Mouse (Mus musculus) stomach, embryonic 16.5 days (tissue): ENCODE data around the gene Bicral. TPM values are rescaled to one million over a fixed set of nuclear protein-coding genes. Genes with fewer than 3 reads are reported as not detected.

Experiments used
- ATAC-seq: fragments of 200-750 bp; cut with Nextera tagmentation; 2 replicates; pipeline ENCODE4 v1.8.0; 2017; ENCODE audit warnings: moderate number of reproducible peaks, moderate TSS enrichment; ENCODE audit not compliant: insufficient read depth, low FRiP score
- H3K27ac ChIP-seq: fragments of 300-500 bp; sonication (generic); 2 replicates; pipeline ENCODE4 v1.5.1; 2014; ENCODE audit warnings: low read length
- H3K27me3 ChIP-seq: fragments of 300-500 bp; sonication (generic); 2 replicates; pipeline ENCODE4 v1.6.1; 2014; ENCODE audit warnings: low read length, control low read depth, mixed read lengths; ENCODE audit not compliant: control insufficient read depth, insufficient read depth
- H3K36me3 ChIP-seq: fragments of 300-500 bp; sonication (generic); 2 replicates; pipeline ENCODE4 v1.6.1; 2014; ENCODE audit warnings: low read length; ENCODE audit not compliant: control insufficient read depth, insufficient read depth
- H3K4me1 ChIP-seq: fragments of 300-500 bp; sonication (generic); 2 replicates; pipeline ENCODE4 v1.6.1; 2014; ENCODE audit warnings: low read length, control low read depth, mixed read lengths; ENCODE audit not compliant: control insufficient read depth, insufficient read depth
- H3K4me2 ChIP-seq: fragments of 300-500 bp; sonication (generic); 2 replicates; pipeline ENCODE4 v1.6.1; 2014; ENCODE audit warnings: low read depth, low read length, mixed read lengths
- H3K4me3 ChIP-seq: fragments of 300-500 bp; sonication (generic); replicated peaks from 2 replicates; pipeline ENCODE4 v1.5.1; 2014; ENCODE audit warnings: mild to moderate bottlenecking, low read length
- H3K9ac ChIP-seq: fragments of 300-500 bp; sonication (generic); 2 replicates; pipeline ENCODE4 v1.6.1; 2014; ENCODE audit warnings: low read length
- H3K9me3 ChIP-seq: fragments of 300-500 bp; sonication (generic); replicated peaks from 2 replicates; pipeline ENCODE4 v1.6.1; 2016; ENCODE audit warnings: low read length, control low read depth; ENCODE audit not compliant: control insufficient read depth
- WGBS: fragments of 180-500 bp; shearing (Covaris S2); extraction: QIAGEN DNeasy Blood & Tissue Kit; methylation state at CpG from one replicate; pipeline ENCODE4 v1.1.7; 2014; 5-methylcytosine and 5-hydroxymethylcytosine counted together
- polyA plus RNA-seq: library from polyadenylated mRNA; unstranded; fragments of >200 nt; fragmentation: Nextera tagmentation; extraction: Ambion mirVana; gene quantifications from 2 replicates; pipeline ENCODE4 v1.2.1, GENCODE M21; 2015

Bicral gene
- polyA plus RNA-seq, 1 experiment from 2014 or later: 4.0 TPM

DNA sequence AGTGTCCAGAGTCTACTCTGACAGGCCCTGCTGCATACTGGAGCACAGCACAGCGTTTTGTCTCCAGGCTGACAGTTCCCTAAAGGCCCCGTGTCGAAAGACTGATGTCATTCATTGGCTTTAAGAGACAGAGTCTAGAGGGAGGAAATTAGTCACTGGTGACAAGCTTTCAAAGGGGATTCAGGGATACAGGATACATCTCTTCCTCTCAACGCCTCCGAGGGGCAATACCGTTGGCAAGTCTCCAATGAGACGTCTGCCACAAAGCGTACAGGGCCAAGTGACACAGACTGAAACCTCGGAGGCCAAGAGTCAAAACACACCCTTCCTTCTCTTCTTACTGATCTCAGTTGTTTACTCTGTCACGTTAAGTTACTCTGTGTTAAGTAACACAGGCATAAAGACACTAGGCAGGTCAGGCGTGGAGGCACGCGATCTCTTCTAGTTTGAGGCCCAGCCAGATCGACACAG lies 21.6 kb upstream of the Bicral start:
- H3K27ac ChIP-seq: peak overlapping the region; percentile 47
- WGBS: 24% methylated on average over 14 of the region's 14 CpGs
- peaks cover 13% of the 10 kb centered on the region for H3K4me1 ChIP-seq
- peak; percentile 23; the same call in 1 of the 2 replicates for ATAC-seq
- no peak overlapping the region for H3K9ac ChIP-seq
- no peak overlapping the region for H3K4me3 ChIP-seq
- H3K36me3 ChIP-seq: no peaks in the 10 kb centered on the region
- H3K4me2 ChIP-seq: no peak overlapping the region
- no peaks in the 10 kb centered on the region for H3K27me3 ChIP-seq
- H3K9me3 ChIP-seq: no peaks in the 10 kb centered on the region

DNA sequence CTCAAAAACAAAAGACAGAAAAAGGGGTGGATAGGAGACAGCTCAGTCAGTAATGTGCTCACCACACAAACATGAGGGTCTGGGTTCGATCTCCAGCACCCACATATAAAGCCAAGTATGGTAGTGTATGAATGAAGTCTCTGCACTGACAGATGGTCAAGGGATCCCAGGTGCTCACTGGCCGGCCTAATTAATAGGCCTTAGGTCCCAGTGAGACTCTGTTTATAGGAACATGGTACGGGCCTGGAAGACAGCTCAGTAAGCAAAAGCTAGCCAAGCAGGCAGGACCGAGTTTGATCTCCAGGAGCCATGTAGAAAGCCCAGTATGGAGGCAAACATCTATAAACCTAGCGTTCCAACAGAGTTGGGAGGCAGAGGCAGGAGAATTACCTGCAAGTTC lies 18.8 kb upstream of the Bicral start:
- no peak overlapping the region for H3K4me3 ChIP-seq
- no peaks in the 10 kb centered on the region for H3K9me3 ChIP-seq
- peaks cover 28% of the 10 kb centered on the region for H3K4me1 ChIP-seq
- H3K36me3 ChIP-seq: no peaks in the 10 kb centered on the region
- H3K27ac ChIP-seq: peak overlapping the region; percentile 81
- no peak for ATAC-seq
- 65% methylated on average over 5 of the region's 5 CpGs for WGBS
- no peak overlapping the region for H3K4me2 ChIP-seq
- no peak overlapping the region for H3K9ac ChIP-seq
- H3K27me3 ChIP-seq: no peaks in the 10 kb centered on the region

DNA sequence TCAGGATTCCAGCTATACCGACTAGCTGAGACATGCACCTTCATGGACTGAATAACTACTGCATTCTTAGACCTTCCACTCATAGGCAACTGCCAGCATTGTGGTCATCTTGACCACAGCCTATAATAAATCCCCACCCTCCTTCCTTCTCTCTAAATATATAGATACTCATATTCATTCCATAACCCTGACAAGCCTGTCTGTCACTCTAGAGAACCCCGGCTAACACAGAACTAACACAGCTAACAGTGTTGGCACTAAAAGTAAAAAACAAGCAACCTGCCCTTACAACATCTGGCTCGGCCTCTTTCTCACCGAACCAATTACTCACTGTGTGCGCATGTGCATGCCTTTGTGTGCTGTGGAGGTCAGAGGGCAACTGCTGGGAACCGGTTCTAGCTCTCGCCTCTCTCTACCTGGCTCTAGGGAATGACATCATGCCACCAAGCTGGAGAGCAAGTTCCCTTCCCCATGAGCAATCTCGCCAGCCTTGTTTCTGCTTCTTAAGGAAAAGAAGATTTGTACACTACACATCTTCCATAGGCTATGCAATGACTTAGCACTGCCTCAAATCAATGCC lies 18.2 kb upstream of the Bicral start:
- Histone ChIP-seq H3K9ac (no peak overlapping the region), H3K4me1 (peaks cover 28% of the 10 kb centered on the region), H3K27ac (peak overlapping the region; percentile 81), H3K9me3 (no peaks in the 10 kb centered on the region), H3K4me2 (no peak overlapping the region), H3K4me3 (no peak overlapping the region), H3K36me3 (no peaks in the 10 kb centered on the region), H3K27me3 (no peaks in the 10 kb centered on the region)
- 55% methylated on average over 8 of the region's 8 CpGs for WGBS
- ATAC-seq: peak; percentile 71; the same call in 1 of the 2 replicates

DNA sequence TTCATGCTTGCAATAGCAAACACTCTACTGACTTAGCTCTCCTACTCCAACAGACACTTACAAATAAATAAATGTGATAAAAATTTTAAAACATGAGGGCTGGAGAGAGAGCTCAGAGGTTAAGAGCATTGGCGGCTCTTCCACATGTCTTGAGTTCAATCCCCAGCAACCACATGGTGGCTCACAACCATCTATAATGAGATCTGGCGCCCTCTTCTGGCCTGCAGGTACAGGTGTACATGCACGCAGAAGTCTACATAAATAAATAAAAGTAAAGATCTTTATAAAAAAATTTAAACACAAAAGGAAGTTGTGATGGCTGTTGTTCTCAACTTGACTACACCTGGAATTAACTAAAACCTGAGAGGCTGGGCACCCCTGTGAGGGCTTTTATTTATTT lies 17.3 kb upstream of the Bicral start:
- H3K27me3 ChIP-seq: no peaks in the 10 kb centered on the region
- 76% methylated on average over 3 of the region's 3 CpGs for WGBS
- no peak overlapping the region for H3K4me3 ChIP-seq
- no peaks in the 10 kb centered on the region for H3K9me3 ChIP-seq
- no peak overlapping the region for H3K27ac ChIP-seq
- no peaks in the 10 kb centered on the region for H3K36me3 ChIP-seq
- no peak overlapping the region for H3K4me2 ChIP-seq
- no peak overlapping the region for H3K9ac ChIP-seq
- ATAC-seq: no peak
- peaks cover 28% of the 10 kb centered on the region for H3K4me1 ChIP-seq

DNA sequence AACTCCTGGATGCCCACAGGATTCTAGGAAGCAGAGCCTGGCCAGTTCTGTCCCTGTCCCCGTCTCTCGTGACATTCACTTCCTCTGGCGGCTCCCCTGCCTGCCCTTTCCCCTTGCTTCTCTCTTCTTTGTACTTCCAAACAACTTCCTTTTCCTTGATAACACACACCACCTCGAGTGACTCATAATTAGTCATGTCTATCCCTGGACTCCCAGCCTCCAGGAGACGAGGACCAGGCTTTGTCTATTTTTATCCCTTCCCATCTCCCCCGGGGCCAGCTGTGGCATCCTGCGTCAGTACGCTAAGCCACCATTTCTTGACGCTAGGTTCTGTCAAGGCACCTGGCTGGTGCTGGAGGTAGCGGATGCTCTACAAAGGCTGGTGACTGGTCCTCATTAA lies 15.9 kb upstream of the Bicral start:
- Histone ChIP-seq H3K36me3 (no peaks in the 10 kb centered on the region), H3K4me2 (peak overlapping the region; percentile 24; the same call in 1 of the 2 replicates), H3K27ac (peak overlapping the region; percentile 28), H3K4me1 (peaks cover 22% of the 10 kb centered on the region), H3K27me3 (no peaks in the 10 kb centered on the region), H3K4me3 (no peak overlapping the region), H3K9ac (peak overlapping the region; percentile 50), H3K9me3 (no peaks in the 10 kb centered on the region)
- no peak; the same call in 1 of the 2 replicates for ATAC-seq
- WGBS: 18% methylated on average over 10 of the region's 10 CpGs

DNA sequence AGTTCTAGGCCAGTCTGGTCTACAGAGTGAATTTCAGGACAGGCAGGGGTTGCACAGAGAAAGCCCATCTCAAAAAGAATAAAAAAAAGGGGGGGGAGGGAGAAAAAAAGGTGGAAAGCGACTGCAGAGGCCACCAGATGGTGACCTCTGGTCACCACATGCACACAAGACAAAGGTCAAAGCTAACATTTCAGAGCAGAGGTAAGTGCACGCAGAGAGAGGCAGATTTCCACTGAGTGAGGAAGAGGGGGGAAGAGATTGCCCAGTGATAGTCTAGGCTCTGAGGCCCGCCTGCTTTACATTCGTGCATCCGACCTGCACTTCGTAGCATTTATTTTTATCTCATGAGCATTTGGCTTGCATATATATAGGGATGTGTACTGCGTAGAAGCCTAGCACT lies 14.5 kb upstream of the Bicral start:
- ATAC-seq: no peak
- H3K4me2 ChIP-seq: no peak overlapping the region
- no peaks in the 10 kb centered on the region for H3K9me3 ChIP-seq
- H3K27ac ChIP-seq: no peak overlapping the region
- H3K9ac ChIP-seq: no peak overlapping the region
- peaks cover 22% of the 10 kb centered on the region for H3K4me1 ChIP-seq
- no peak overlapping the region for H3K4me3 ChIP-seq
- H3K36me3 ChIP-seq: no peaks in the 10 kb centered on the region
- WGBS: 80% methylated on average over 7 of the region's 7 CpGs
- H3K27me3 ChIP-seq: no peaks in the 10 kb centered on the region

DNA sequence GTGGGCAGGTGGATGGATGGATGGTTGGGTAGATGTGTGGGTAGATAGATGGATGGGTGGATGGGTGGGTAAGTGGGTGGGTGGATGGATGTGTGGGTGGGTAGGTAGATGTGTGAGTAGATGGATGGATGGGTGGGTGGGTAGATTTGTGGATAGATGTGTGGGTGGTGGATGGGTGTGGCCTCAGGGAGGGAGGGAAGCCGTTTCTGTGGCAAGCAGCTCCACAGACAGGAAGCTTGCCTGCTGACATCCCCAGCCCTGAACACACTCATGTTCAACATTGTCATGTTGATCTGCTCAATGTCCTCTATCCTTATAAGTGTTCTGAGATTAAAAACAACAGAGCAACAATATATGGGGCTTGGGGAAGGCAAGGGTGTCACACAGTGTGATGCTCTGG lies 12.6 kb upstream of the Bicral start:
- Histone ChIP-seq H3K4me3 (no peak overlapping the region), H3K4me1 (peaks cover 15% of the 10 kb centered on the region), H3K36me3 (no peaks in the 10 kb centered on the region), H3K27ac (no peak overlapping the region), H3K9me3 (no peaks in the 10 kb centered on the region), H3K9ac (no peak overlapping the region), H3K4me2 (no peak overlapping the region), H3K27me3 (no peaks in the 10 kb centered on the region)
- ATAC-seq: no peak
- 29% methylated on average over 1 of the region's 1 CpGs for WGBS

DNA sequence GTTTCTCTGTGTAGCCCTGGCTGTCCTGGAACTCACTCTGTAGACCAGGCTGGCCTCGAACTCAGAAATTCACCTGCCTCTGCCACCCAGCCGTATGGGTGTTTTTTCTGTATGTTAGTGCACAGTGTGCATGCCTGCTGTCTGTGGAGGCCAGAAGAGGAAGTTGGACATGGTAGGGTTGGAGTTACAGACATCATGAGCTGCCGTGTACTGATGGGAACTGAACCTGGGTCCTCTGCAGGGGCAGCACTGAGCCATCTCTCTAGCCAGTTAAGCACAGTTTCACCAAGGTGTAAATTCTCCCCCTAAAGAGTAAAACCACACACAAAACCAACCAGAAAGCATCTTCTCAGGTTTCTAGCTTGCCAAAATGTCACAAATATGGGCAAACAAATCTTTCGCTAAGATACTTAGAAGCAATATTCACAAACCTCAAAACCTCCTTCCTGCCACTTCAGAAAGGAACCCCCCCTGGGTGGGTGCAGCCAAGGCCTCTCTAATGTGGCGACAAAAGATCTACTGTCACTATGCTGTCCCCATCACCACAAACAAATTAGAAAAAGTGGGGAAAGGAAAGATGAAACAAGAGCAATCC lies 12.0 kb upstream of the Bicral start:
- no peaks in the 10 kb centered on the region for H3K9me3 ChIP-seq
- H3K4me1 ChIP-seq: peaks cover 15% of the 10 kb centered on the region
- no peak overlapping the region for H3K4me3 ChIP-seq
- no peaks in the 10 kb centered on the region for H3K27me3 ChIP-seq
- no peaks in the 10 kb centered on the region for H3K36me3 ChIP-seq
- H3K9ac ChIP-seq: no peak overlapping the region
- WGBS: 91% methylated on average over 5 of the region's 5 CpGs
- no peak overlapping the region for H3K4me2 ChIP-seq
- no peak for ATAC-seq
- H3K27ac ChIP-seq: no peak overlapping the region

DNA sequence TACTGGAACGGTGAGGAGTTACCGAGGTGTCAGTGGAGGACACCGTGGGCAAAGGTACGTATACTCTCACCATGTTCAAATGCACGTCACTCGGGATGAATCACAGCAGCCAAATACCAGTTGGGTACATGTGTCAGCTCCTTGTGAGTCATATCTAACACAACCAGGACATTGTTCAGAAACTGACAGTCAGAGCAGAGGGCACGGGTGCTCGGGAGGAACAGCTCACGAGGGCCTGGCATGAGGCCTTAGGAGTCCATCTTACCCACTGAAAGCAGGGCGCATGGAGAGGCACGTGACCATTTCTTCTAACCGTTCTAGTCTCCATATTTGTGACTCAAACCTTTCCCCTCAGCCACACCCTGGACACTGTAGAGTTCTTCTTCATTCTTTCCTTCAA lies 8.6 kb upstream of the Bicral start:
- H3K9me3 ChIP-seq: no peaks in the 10 kb centered on the region
- H3K27me3 ChIP-seq: no peaks in the 10 kb centered on the region
- 78% methylated on average over 12 of the region's 12 CpGs for WGBS
- no peak for ATAC-seq
- H3K27ac ChIP-seq: no peak overlapping the region
- no peaks in the 10 kb centered on the region for H3K4me1 ChIP-seq
- H3K4me3 ChIP-seq: no peak overlapping the region
- H3K9ac ChIP-seq: no peak overlapping the region
- H3K4me2 ChIP-seq: no peak overlapping the region
- H3K36me3 ChIP-seq: no peaks in the 10 kb centered on the region
